Mouse (Mus musculus) hindbrain, embryonic 14.5 days (tissue): ENCODE results near the gene Suco. TPM values are rescaled to one million over a fixed set of nuclear protein-coding genes. Genes with fewer than 3 reads are reported as not detected.

Experiments
- ATAC-seq: fragments of 200-750 bp; cut with Nextera tagmentation; 2 replicates; pipeline ENCODE4 v1.8.0; 2017; ENCODE audit warnings: moderate number of reproducible peaks, mild to moderate bottlenecking, moderate TSS enrichment, moderate library complexity; ENCODE audit not compliant: low FRiP score
- DNase-seq: peaks from one replicate; pipeline ENCODE4 v3.0.0-alpha.2; 2015; ENCODE audit warnings: low spot score
- H3K27ac ChIP-seq: fragments of 300-500 bp; sonication (generic); 2 replicates; pipeline ENCODE4 v1.5.1; 2014; ENCODE audit warnings: mild to moderate bottlenecking, moderate library complexity
- H3K27me3 ChIP-seq: fragments of 300-500 bp; sonication (generic); 2 replicates; pipeline ENCODE4 v1.6.1; 2014; ENCODE audit warnings: mild to moderate bottlenecking, low read length, mixed read lengths; ENCODE audit not compliant: control insufficient read depth, insufficient read depth
- H3K36me3 ChIP-seq: fragments of 300-500 bp; sonication (generic); replicated peaks from 2 replicates; pipeline ENCODE4 v1.6.1; 2014; ENCODE audit not compliant: control insufficient read depth, insufficient read depth
- H3K4me1 ChIP-seq: fragments of 300-500 bp; sonication (generic); replicated peaks from 2 replicates; pipeline ENCODE4 v1.6.1; 2014; ENCODE audit warnings: antibody characterized with exemption, low read length, mixed read lengths; ENCODE audit not compliant: control insufficient read depth, insufficient read depth
- H3K4me2 ChIP-seq: fragments of 300-500 bp; sonication (generic); replicated peaks from 2 replicates; pipeline ENCODE4 v1.6.1; 2014; ENCODE audit warnings: mild to moderate bottlenecking, moderate library complexity
- H3K4me3 ChIP-seq: fragments of 300-500 bp; sonication (generic); replicated peaks from 2 replicates; pipeline ENCODE4 v1.5.1; 2014; ENCODE audit warnings: mild to moderate bottlenecking, low read length
- H3K9ac ChIP-seq: fragments of 300-500 bp; sonication (generic); 2 replicates; pipeline ENCODE4 v1.6.1; 2014
- H3K9me3 ChIP-seq: fragments of 300-500 bp; sonication (generic); 2 replicates; pipeline ENCODE4 v1.6.1; 2016; ENCODE audit warnings: low read length; ENCODE audit not compliant: control insufficient read depth
- WGBS: fragments of 180-500 bp; shearing (Covaris S2); extraction: QIAGEN DNeasy Blood & Tissue Kit; methylation state at CpG from one replicate; pipeline ENCODE4 v1.1.7; 2014; 5-methylcytosine and 5-hydroxymethylcytosine counted together
- polyA plus RNA-seq: library from polyadenylated mRNA; unstranded; fragments of >200 nt; fragmentation: Nextera tagmentation; extraction: Ambion mirVana; gene quantifications from 2 replicates; pipeline ENCODE4 v1.2.1, GENCODE M21; 2014

Suco gene
- polyA plus RNA-seq, 1 experiment from 2014 or later = 25.7 TPM

- ATAC-seq (no peak), DNase-seq (no peak)
- no peak overlapping the region for H3K27ac ChIP-seq
- H3K4me1 ChIP-seq = no peaks in the 10 kb centered on the region
- H3K9ac ChIP-seq = no peak overlapping the region
- H3K9me3 ChIP-seq = no peaks in the 10 kb centered on the region
- no peak overlapping the region for H3K4me3 ChIP-seq
- no peak overlapping the region for H3K4me2 ChIP-seq
- no peaks in the 10 kb centered on the region for H3K36me3 ChIP-seq
- no peaks in the 10 kb centered on the region for H3K27me3 ChIP-seq
Measured at GRCm38 (mm10) chr1:161799791-161800190, 76.7 kb downstream of the Suco start.

- 91% methylated on average over 3 of the region's 3 CpGs for WGBS
Measured at GRCm38 (mm10) chr1:161798866-161799265, 77.6 kb downstream of the Suco start.

GRCm38 (mm10) chr1:161794447-161795211, 81.9 kb downstream of the Suco start:
- ATAC-seq = no peak
- Histone ChIP-seq H3K4me2 (no peak overlapping the region), H3K36me3 (no peaks in the 10 kb centered on the region), H3K9me3 (no peaks in the 10 kb centered on the region), H3K4me1 (no peaks in the 10 kb centered on the region), H3K27ac (no peak overlapping the region), H3K9ac (no peak overlapping the region), H3K27me3 (no peaks in the 10 kb centered on the region), H3K4me3 (no peak overlapping the region)
- DNase-seq = no peak
- 88% methylated on average over 10 of the region's 10 CpGs for WGBS

More at GRCm38 (mm10) chr1:161798866-161799265, 77.6 kb downstream of the Suco start:
- no peaks in the 10 kb centered on the region for H3K36me3 ChIP-seq
- no peak overlapping the region for H3K4me2 ChIP-seq
- no peak overlapping the region for H3K27ac ChIP-seq
- ATAC-seq (no peak), DNase-seq (no peak)
- no peak overlapping the region for H3K4me3 ChIP-seq
- no peaks in the 10 kb centered on the region for H3K27me3 ChIP-seq
- H3K9me3 ChIP-seq = no peaks in the 10 kb centered on the region
- no peak overlapping the region for H3K9ac ChIP-seq
- no peaks in the 10 kb centered on the region for H3K4me1 ChIP-seq

- 87% methylated on average over 3 of the region's 3 CpGs for WGBS
- no peak overlapping the region for H3K4me3 ChIP-seq
- no peaks in the 10 kb centered on the region for H3K4me1 ChIP-seq
- no peak overlapping the region for H3K4me2 ChIP-seq
- H3K9me3 ChIP-seq = no peaks in the 10 kb centered on the region
- H3K36me3 ChIP-seq = no peaks in the 10 kb centered on the region
- ATAC-seq = no peak
- no peak for DNase-seq
- H3K27me3 ChIP-seq = no peaks in the 10 kb centered on the region
- H3K9ac ChIP-seq = no peak overlapping the region
- H3K27ac ChIP-seq = no peak overlapping the region
Measured at GRCm38 (mm10) chr1:161793321-161793720, 83.2 kb downstream of the Suco start.

- no peaks in the 10 kb centered on the region for H3K36me3 ChIP-seq
- H3K27ac ChIP-seq = no peak overlapping the region
- H3K4me2 ChIP-seq = no peak overlapping the region
- ATAC-seq = no peak
- H3K9me3 ChIP-seq = no peaks in the 10 kb centered on the region
- 94% methylated on average over 4 of the region's 4 CpGs for WGBS
- H3K4me1 ChIP-seq = no peaks in the 10 kb centered on the region
- DNase-seq = no peak
- no peaks in the 10 kb centered on the region for H3K27me3 ChIP-seq
- no peak overlapping the region for H3K4me3 ChIP-seq
- no peak overlapping the region for H3K9ac ChIP-seq
Measured at GRCm38 (mm10) chr1:161792687-161792969, 83.9 kb downstream of the Suco start.

GRCm38 (mm10) chr1:161791854-161792686, 84.4 kb downstream of the Suco start:
- Histone ChIP-seq H3K9me3 (no peaks in the 10 kb centered on the region), H3K27ac (no peak overlapping the region), H3K4me1 (no peaks in the 10 kb centered on the region), H3K4me3 (no peak overlapping the region), H3K4me2 (no peak overlapping the region), H3K36me3 (no peaks in the 10 kb centered on the region), H3K27me3 (no peaks in the 10 kb centered on the region), H3K9ac (no peak overlapping the region)
- ATAC-seq (no peak), DNase-seq (no peak)
- WGBS = 92% methylated on average over 8 of the region's 8 CpGs

- DNase-seq (no peak), ATAC-seq (no peak)
- Histone ChIP-seq H3K27me3 (no peaks in the 10 kb centered on the region), H3K36me3 (no peaks in the 10 kb centered on the region), H3K4me1 (no peaks in the 10 kb centered on the region), H3K9ac (no peak within 1 kb of the TSS), H3K9me3 (no peaks in the 10 kb centered on the region), H3K4me3 (no peak within 1 kb of the TSS), H3K27ac (no peak within 1 kb of the TSS), H3K4me2 (no peak within 1 kb of the TSS)
- 90% methylated on average over 9 of the region's 9 CpGs for WGBS
Measured at GRCm38 (mm10) chr1:161788339-161788738, 88.1 kb downstream of the Suco start, which contains the start of gene Fasl. Gene Fasl, minus strand, starts transcription at chr1:161788495.

- Histone ChIP-seq H3K9ac (no peak overlapping the region), H3K4me1 (no peaks in the 10 kb centered on the region), H3K27ac (no peak overlapping the region), H3K27me3 (no peaks in the 10 kb centered on the region), H3K36me3 (no peaks in the 10 kb centered on the region), H3K9me3 (no peaks in the 10 kb centered on the region), H3K4me3 (no peak overlapping the region), H3K4me2 (no peak overlapping the region)
- ATAC-seq (no peak), DNase-seq (no peak)
- 85% methylated on average over 2 of the region's 2 CpGs for WGBS
Measured at GRCm38 (mm10) chr1:161782725-161783124, 93.8 kb downstream of the Suco start.

GRCm38 (mm10) chr1:161781594-161781993, 94.9 kb downstream of the Suco start:
- WGBS = 88% methylated on average over 5 of the region's 5 CpGs
- Histone ChIP-seq H3K27me3 (no peaks in the 10 kb centered on the region), H3K9ac (no peak overlapping the region), H3K9me3 (no peaks in the 10 kb centered on the region), H3K4me1 (no peaks in the 10 kb centered on the region), H3K4me2 (no peak overlapping the region), H3K36me3 (no peaks in the 10 kb centered on the region), H3K27ac (no peak overlapping the region), H3K4me3 (no peak overlapping the region)
- DNase-seq (no peak), ATAC-seq (no peak)
